Mouse (Mus musculus) naive thymus-derived CD4-positive, alpha-beta T cell, adult 2 months (primary cell): Measurements from ENCODE around the gene Foxp4.
A peak's percentile ranks its signal among the peaks of the same experiment; 100 is the strongest.
"Not testable (repeated sequence)": the region's sequence is repeated elsewhere in the genome, so short reads cannot be mapped to it uniquely, and the experiment has no call there.

Experiments
- DNase-seq: peaks from one replicate; pipeline ENCODE4 v3.0.0-alpha.2; 2011; ENCODE audit warnings: low read depth

Foxp4 gene

DNA sequence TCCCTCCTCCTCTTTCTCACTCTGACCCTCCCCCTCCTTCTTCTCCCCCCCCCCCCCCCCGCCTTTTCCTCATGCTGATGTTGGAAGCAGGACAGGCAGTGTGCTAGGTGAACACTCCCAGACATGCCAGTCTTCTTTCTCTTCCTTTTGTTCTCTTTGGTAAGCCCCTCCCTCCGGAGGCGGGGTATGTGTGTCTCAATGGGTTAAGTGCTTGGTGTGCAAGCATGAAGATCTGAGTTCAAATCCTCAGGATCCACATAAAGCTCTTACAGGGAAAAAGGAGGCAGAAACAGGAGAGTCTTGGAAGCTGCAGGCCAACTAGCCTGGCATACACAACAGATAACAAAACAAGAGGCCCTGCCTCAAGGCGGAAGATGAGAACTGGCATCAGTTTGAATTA, 71.1 kb downstream of the Foxp4 start:
- no peak for DNase-seq

DNA sequence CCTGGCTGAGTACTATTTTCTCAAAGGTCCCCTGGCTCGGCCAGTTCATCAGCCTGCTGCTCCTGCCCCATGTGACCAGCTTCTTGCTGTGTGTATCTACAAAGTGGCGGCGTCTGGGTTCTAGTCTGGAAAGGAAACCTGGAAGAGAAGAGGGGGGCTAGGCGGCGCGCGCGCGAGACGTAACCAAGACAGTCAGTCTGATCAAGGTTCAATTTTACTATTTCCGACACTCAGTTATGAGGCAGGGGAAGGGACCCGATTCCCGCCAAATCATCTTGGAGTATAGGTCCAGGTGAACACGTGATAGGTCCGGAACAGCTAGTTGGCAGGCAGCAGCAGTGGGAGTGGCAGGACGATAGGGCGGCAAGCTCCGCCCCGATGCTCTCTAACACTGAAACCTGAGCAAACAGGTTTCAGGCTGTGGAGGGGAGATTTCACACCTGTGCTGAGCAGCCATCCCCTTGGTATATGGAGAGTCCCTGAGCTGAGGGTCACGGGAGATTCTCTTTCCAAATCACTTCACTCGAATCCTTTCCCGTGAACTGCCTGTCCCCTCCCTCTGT, 72.6 kb downstream of the Foxp4 start:
- not testable (repeated sequence) for DNase-seq

DNA sequence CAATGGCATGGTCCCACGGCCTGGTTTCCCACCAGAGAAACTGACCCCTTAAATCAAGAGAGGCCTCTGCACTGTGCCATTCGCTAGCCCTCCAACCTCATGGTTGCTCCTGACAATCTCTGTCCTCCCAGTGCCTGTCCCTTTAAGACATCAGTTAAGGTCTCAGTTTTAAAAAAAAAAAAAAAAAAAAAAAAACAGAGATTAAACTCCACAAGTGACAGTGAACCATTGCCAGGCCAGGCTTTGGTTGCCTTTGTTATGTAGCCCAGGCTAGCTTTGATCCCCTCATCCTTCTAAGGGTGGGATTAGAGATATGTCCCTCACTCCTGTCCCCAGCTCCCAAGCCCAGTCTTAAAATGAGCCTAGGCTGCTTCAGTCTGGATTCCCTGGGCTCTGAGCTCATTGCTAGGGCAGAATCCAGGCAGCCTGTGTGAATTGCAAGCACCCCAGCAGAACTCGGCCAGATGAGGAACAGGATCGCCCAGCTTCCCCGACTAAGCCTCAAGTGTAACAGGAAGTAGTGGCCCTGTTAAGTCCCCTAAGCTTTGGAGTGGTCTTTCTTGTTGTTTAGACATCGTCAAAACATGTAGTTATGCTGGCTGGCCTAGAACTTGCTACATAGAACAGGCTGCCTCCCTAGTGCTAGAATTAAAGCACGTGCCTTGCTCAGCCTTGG, 73.7 kb downstream of the Foxp4 start:
- no peak for DNase-seq

DNA sequence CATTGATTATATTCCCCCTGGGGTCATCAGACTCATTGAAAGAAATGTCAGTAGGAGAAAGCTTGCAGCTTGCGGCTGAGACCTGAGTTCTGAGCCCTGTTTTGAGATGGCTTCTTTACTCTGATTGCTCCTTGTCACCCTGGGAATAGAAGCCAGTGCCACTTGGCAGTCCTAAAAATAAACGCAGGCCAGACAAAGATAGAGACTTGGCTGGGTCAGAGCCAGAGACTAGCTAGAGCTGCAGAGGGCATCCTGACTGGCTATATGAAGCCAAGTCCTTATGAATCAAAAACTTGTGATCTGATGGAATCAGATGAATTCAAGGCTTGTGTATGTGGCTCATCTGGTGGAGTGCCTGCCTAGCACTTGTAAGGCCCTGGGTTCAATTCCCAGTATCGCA, 74.4 kb downstream of the Foxp4 start:
- DNase-seq, result no peak

DNA sequence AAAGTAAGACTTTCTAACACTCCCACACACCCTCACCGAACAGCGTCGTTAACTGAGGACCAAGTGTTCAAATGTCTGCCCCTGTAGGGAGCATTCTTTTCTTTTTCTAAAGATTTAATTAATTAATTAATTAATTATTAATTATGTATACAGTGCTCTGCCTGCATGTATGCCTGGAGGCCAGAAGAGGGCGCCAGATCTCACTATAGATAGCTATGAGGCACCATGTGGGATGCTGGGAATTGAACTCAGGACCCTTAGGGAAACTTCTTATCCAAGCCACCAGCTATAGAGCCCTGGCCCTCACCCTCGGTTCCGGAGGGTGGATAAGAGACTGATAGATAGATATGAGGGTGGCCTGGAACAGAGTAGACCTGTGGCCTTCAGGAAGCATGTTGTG, 76.5 kb downstream of the Foxp4 start:
- DNase-seq, result no peak

DNA sequence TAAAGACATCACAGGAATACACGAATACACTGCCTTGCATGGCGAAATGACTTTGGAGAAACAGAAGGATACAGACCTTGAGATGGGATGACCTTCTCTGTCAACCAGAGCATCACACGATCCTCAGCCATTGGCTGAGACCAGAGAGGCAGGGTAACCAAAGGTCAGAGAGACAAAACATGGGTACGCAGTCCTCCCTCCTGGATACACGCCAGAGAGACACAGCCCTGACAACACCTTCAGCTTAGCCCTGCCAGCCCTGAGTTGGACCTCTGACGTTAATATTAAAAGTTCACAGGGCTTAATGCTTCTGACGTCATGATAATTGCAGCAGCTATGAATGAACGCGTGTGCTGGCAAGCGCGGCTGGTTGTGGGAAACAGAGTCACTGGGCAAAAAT, 78.8 kb downstream of the Foxp4 start:
- no peak for DNase-seq

DNA sequence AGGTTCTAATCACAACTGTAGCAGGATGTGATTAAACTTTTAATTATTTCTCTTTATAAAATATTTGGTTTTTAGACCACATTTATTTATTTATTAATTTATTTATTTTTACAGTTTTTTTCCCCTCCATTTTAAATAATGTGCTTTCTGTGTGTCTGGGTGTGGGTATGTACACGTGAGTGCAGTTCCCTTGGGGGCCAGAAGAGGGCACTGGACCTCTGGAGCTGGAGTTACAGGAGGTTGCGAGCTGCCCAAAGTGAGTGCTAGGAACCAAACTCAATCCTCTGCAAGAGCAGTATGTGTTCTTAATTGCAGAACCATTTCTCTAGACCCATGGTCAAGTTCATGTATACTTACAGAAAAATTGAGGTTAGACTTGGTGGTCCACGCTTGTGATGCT, 81.0 kb downstream of the Foxp4 start:
- DNase-seq, result no peak

DNA sequence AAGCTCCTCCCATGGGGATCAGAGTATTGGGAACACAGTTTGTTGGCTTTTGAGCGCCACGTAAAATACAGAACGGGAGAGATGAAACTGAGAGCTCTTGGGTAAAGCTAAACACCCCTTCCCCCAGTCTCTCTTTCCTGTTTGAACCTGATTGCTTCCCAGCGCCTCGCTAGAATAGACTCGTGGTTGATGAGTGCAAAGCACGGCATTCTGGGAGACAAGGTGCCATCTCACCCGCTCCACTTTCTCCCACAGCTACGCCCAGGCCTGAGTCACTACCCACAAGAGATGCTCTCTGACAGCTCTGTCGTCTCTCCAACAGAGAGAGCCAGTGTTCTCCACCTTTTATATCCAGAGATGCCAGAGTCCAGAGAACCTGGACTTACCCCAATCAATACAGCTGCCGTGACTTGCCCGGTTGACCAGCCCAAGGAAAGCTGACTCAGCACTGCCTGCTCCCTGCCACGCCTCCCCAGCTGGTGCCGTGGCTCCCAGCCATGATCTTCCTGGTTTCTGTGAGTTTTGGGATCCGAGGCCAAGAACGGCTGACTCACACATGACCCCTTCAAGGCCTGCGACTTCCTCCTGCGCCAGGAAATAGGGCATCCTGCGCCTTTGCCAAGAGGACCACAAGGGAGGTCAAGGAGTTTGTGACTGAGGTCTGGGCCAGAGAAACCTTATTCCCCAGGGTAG, 82.4 kb downstream of the Foxp4 start:
- DNase-seq, result no peak

DNA sequence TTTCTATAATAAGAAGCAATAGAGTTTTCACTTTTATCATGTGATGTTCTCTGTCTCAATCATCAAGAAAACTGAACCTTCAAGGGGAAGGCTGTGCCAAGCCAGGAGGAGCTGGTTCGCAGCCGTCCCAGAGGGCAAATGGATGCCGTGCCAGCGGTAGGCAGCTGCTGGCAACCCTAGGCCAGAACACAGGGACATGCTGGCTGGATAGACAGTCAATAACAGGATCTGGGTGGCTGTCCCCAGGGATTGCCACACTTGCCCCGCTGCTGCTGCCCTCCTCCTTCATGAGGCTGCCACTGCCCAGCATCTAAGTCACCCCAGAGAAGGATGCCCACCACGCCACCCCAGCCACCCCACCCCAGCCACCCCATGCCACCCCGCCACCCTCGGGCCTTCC, 82.9 kb downstream of the Foxp4 start:
- DNase-seq, result no peak

DNA sequence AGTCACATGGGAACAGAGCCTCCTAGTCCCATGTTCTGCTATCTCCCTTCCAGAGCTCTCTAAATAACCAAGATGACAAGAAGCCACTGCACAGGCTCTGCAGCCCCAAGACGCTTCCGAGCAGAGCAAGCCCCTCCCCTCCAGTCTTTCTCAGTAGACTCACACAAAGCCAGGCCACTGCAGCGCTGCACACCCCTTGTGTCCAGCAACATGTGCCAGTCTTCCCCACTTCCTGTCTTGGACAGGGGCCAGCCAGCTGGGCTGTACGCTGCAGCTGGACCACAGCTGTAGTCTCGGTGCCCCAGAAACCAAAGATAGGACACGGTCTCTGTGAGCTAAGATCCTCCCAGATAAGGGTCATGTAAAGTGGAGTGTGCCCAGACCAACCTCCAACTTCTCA, 86.6 kb downstream of the Foxp4 start:
- DNase-seq, result no peak

DNA sequence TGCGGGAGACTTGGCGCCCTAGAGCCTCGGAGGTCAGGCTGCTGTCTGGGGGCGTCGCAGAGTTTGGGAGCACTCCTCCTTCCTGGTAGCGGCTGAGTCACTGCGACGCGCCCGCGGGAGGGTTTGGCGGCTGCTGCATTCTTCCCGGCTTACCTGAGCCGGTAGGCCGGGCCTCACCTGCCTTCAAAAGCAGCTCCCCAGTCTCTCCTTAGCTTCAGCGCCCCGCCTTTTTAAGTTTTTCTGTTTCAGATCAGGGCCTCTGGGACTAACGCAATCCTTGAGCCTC, 90.0 kb downstream of the Foxp4 start, which contains the start of gene Mdfi:
TSS of gene Mdfi (minus strand) at position 210 of the 286 bp plus-strand sequence.
- DNase-seq, result no peak

DNA sequence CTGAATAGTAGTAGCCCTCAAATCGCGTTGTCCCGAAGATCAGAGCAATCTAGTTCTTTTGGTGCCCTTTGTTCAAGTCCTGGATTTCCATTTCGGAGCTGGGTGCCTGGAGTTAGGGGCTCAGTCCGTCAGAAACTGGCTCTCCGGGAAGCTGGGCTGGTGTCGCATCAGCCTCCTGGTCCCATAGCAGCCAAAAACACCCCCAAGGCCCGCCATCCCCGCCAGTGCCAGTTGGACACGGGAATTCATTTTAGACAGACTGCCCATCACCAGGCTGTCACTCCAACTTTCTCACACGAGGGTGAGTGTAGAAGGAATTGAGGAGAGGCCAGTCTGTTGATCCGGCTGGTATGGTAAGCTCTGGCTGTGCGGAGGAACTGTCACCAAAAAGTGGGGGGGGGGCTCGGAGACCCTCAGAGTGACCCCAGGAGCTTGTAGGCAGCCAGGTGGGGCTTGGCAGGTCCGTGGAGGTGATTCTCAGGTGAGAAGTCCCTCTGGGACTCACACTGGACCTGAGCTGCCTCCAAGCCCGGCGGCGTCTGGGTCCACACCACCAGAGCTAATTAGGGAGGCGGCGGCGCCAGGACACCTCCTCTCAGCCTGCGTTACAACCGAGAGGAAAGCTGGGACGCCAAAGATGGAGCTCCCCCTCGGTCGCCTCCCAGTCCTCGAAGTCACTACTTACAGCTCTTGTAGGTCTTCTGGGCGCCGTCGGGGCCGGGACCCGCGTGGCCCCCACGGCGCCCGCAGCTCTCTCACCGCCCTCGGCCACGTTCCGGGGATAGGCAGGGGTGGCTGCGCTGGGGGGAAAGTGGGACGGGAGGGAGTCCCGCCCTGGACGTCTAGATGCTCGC, 90.6 kb downstream of the Foxp4 start:
- peak; percentile 9 for DNase-seq

DNA sequence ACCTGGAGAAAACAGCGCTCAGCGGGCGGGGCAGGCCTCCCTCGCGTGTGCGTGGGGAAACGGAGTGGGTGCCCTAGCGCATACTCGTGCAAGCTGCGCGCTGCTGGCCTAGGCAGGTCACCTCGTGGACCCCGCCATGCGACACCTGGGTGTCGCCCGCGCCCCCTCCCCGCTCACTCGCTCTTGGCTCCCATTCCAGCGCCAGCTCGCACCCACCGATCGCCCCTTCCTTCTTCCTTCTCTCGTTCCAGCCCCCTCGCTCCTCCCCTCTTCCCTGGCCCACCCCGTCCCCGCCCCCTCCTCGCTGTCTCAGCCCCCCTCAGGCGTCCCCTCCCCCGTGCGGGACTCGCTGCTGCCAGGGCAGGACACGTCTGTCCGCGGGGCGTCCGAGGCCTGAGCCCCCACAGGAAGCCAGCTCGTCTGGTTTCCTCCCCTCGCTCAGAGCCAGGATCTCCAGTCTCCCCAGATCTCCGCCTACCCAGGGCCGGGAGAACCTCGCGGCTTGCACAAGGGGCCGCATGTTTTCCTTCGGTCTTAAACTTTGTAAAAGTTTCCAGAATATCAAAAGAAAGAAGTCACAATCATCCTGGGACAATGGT, 91.3 kb downstream of the Foxp4 start:
- DNase-seq, result peak; percentile 19

DNA sequence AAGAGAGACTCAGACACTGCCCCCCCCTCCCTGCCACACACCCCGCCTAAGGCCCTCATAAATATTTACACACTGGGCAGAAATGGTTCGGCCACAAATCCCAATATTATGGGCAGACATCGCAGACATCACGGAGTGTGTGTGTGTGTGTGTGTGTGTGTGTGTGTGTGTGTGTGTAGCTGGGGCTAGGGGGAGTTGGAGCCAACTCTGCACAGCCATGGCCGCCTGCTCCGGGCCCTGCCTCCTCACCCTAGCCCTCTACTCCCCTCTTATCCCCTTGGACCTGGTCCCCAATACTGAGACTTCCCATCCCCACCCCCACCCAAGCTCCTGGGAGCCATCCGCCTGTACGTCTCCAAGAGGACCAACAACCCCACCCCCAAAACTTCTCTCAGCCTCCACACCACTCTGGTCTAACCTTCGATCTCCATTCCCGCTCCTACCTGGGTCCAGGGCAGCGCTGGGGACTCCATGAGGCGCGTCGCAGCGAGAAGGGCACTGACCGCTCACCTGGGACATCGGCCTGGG, 91.9 kb downstream of the Foxp4 start:
- peak; percentile 21 for DNase-seq

DNA sequence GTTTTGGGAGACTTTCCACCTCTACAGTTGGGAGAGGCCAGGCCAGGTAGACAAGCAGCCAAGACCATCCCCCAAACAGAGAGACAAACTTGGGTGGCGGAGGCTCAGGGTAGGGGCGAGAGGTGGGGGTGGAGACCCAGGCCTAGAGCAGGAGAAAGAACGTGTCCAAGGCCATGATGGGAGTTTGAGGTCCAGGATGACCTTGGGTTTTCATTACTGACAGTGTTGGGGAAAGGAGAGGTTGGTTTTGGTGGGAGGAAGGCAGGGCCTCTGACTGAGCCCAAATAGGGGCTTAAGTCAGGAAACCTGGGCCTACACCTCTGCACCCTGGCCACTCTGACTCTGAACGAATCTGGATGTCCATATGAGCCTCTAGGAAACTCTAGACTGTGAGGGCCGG, 92.7 kb downstream of the Foxp4 start:
- DNase-seq, result no peak

DNA sequence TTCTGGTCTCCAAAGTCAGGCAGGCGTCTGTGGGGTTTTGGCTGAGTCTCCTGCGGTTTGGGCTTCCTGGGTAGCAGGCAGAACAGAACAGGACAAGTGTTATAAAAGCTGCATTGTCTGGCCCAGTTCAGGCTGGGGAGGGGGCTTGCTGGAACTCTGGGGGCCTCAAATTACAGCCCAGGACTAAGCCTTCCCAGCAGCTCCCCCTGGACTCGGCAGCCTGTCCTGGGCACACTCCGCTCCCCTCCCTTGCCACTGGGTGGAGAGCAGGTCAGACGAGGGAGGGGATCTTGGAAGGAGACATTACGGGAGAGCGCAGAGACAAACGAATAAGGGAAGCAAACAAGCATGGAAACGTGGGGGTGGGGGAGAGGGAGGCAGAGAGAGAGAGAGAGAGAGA, 93.3 kb downstream of the Foxp4 start:
- no peak for DNase-seq

DNA sequence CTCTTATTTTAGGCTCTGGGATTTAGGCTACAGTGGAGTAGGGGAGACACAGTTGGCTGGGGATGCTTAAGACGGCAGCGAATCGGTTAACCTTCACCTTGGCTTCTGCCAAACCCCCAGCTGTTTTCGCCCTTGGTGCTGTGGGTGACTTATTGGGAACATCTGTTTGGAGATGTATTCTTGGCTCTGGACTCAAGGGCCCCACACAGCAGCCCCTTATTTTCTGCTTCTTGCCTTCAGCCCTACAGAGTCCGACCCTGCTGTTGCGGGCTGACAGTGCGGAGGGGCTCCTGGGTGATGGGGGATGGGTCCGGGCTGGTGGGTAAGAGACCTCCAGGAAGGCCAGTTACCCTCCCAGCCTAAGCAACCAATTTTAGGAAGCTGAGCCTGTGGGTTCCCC, 103.1 kb downstream of the Foxp4 start:
- no peak for DNase-seq

DNA sequence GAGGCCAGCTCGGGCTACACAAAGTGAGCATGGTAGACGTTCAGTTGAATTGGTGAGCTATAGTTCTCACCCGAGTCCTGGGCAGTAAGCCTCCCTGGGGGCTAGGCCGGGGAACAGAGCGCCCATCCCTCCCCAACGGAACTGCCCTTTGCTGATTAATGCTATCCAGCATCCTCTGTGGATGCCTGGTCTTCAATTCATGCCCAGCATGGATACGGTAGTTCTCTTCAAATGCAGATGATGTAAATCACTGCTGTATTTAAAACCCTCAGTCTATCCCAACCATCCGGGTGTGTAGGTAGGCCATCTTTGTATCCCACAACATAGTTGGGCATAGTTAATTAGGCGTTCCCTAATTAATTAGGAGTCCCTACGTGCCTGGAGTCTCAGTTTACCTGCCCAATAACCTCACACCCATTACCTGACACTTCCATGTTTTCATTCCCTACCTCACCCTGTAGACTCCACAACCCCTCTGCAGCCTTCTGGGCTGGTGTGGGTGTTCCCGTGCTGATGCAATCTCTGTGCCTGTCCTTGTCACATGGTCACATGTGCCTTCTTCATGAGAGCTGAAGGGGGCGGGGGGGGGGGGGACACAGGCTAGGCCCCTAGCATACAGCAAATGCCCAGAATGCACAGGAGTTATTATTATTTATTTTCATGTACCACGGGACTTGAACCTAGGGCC, 106.3 kb downstream of the Foxp4 start:
- DNase-seq, result no peak
